Mouse (Mus musculus) gastrocnemius, adult 2 months (tissue): ENCODE results near the gene Prkar1a. TPM values are rescaled to one million over a fixed set of nuclear protein-coding genes. Genes with fewer than 3 reads are reported as not detected.

Experiments used
- DNase-seq: peaks from one replicate; pipeline ENCODE4 v3.0.0; 2022
- H3K27ac ChIP-seq: fragments of 200-600 bp; 2 replicates; pipeline ENCODE4 v1.8.1; 2022; ENCODE audit warnings: mild to moderate bottlenecking
- H3K4me3 ChIP-seq: fragments of 200-600 bp; 2 replicates; pipeline ENCODE4 v1.8.1; 2022; ENCODE audit warnings: mild to moderate bottlenecking, moderate library complexity
- CTCF ChIP-seq: fragments of 200-600 bp; IDR thresholded peaks from 2 replicates; pipeline ENCODE4 v1.8.1; 2022; ENCODE audit warnings: antibody characterized with exemption, mild to moderate bottlenecking, moderate library complexity
- intact Hi-C: fragments of 180-260 bp; cut with DNase I; formaldehyde crosslinking; loops from one replicate; pipeline ENCODE4 v1.15.1; 2025
- long read RNA-seq, 2 experiments: library from polyadenylated mRNA; stranded (forward); transcript quantifications; one replicate each; pipeline ENCODE4 v2.0.0; 2021
- total RNA-seq, 2 experiments: library from RNA; stranded (reverse); gene quantifications; 2 replicates each; pipeline ENCODE4 v1.2.3; 2021

Prkar1a gene
- 100 to 1,000 TPM in 1 of 2 experiments, 10 to 100 TPM in 1; 98.9 to 117 TPM for total RNA-seq
- long read RNA-seq, experiment 1, transcript Prkar1a-201 (11 exons, 3,359 nt): major isoform, 178 of 240 reads
- long read RNA-seq, experiment 1, partial matches to known transcripts: 53 of 240 reads
- long read RNA-seq, experiment 1, other reads (novel, unspliced or antisense): 9 of 240 reads
- long read RNA-seq, experiment 2, transcript Prkar1a-201 (11 exons, 3,359 nt): major isoform, 164 of 226 reads
- long read RNA-seq, experiment 2, partial matches to known transcripts: 54 of 226 reads
- long read RNA-seq, experiment 2, other reads (novel, unspliced or antisense): 8 of 226 reads

GRCm38 (mm10) chr11:109649206-109649605 lies at the start of gene Prkar1a:
TSS of gene Prkar1a (plus strand) at chr11:109649405.
- DNase-seq: no peak
- intact Hi-C loops: no loop called here
- no peak for TF ChIP-seq CTCF
- peak within 1 kb of the TSS; percentile 97 for H3K4me3 ChIP-seq
- H3K27ac ChIP-seq: peak within 1 kb of the TSS; percentile 97

GRCm38 (mm10) chr11:109607600-109607999 lies 41.6 kb upstream of the Prkar1a start:
- DNase-seq: no peak
- no peak overlapping the region for H3K4me3 ChIP-seq
- TF ChIP-seq CTCF: no peak
- intact Hi-C loops: no loop called here
- peak overlapping the region; percentile 12; the same call in 1 of the 2 replicates for H3K27ac ChIP-seq

GRCm38 (mm10) chr11:109608976-109609625 lies 40.1 kb upstream of the Prkar1a start:
- H3K27ac ChIP-seq: peak overlapping the region; percentile 94

GRCm38 (mm10) chr11:109610046-109610794 lies 39.0 kb upstream of the Prkar1a start:
- Histone ChIP-seq H3K4me3 (peak overlapping the region; percentile 93), H3K27ac (peak overlapping the region; percentile 94)
- peak; percentile 47 for DNase-seq
- intact Hi-C loops: loop anchor here (10.0 kb wide), 1 partner anchor 275 kb away; no protein-coding TSS in a partner anchor
- TF ChIP-seq CTCF: no peak

More at GRCm38 (mm10) chr11:109608976-109609625, 40.1 kb upstream of the Prkar1a start:
- no peak for TF ChIP-seq CTCF
- intact Hi-C loops: no loop called here
- peak; percentile 42 for DNase-seq
- peak overlapping the region; percentile 93 for H3K4me3 ChIP-seq

GRCm38 (mm10) chr11:109610795-109611302 lies 38.4 kb upstream of the Prkar1a start:
- Histone ChIP-seq H3K4me3 (peak overlapping the region; percentile 93), H3K27ac (peak overlapping the region; percentile 94)
- no peak for DNase-seq
- peak; percentile 29; the same call in 1 of the 2 replicates for TF ChIP-seq CTCF
- intact Hi-C loops: loop anchor here (10.0 kb wide), 1 partner anchor 276 kb away; no protein-coding TSS in a partner anchor

- intact Hi-C loops: loop anchor here (10.0 kb wide), 1 partner anchor 277 kb away; no protein-coding TSS in a partner anchor
- Histone ChIP-seq H3K4me3 (peak within 1 kb of the TSS; percentile 93), H3K27ac (peak within 1 kb of the TSS; percentile 94)
- TF ChIP-seq CTCF: no peak
- DNase-seq: peak; percentile 99
Observed at GRCm38 (mm10) chr11:109611303-109612149, 37.7 kb upstream of the Prkar1a start, which contains the start of gene Wipi1. TSS of gene Wipi1 (minus strand) at chr11:109611967.

GRCm38 (mm10) chr11:109612871-109613529 lies 36.2 kb upstream of the Prkar1a start:
- DNase-seq: no peak
- TF ChIP-seq CTCF: no peak
- peak overlapping the region; percentile 94; the same call in 1 of the 2 replicates for H3K27ac ChIP-seq
- intact Hi-C loops: loop anchor here (10.0 kb wide), 1 partner anchor 278 kb away; no protein-coding TSS in a partner anchor
- no peak overlapping the region for H3K4me3 ChIP-seq

- Histone ChIP-seq H3K4me3 (no peak overlapping the region), H3K27ac (peak overlapping the region; percentile 78)
- intact Hi-C loops: loop anchor here (10.0 kb wide), 1 partner anchor 280 kb away; no protein-coding TSS in a partner anchor
- TF ChIP-seq CTCF: no peak
- DNase-seq: no peak
Observed at GRCm38 (mm10) chr11:109615286-109615685, 33.9 kb upstream of the Prkar1a start.

GRCm38 (mm10) chr11:109616352-109616751 lies 32.9 kb upstream of the Prkar1a start:
- DNase-seq: no peak
- no peak for TF ChIP-seq CTCF
- intact Hi-C loops: loop anchor here (10.0 kb wide), 1 partner anchor 282 kb away; no protein-coding TSS in a partner anchor
- Histone ChIP-seq H3K4me3 (no peak overlapping the region), H3K27ac (peak overlapping the region; percentile 78)

GRCm38 (mm10) chr11:109616766-109617165 lies 32.4 kb upstream of the Prkar1a start:
- Histone ChIP-seq H3K4me3 (no peak overlapping the region), H3K27ac (peak overlapping the region; percentile 78)
- no peak for TF ChIP-seq CTCF
- no peak for DNase-seq
- intact Hi-C loops: loop anchor here (10.0 kb wide), 1 partner anchor 282 kb away; no protein-coding TSS in a partner anchor
